In the genomic region with DNA sequence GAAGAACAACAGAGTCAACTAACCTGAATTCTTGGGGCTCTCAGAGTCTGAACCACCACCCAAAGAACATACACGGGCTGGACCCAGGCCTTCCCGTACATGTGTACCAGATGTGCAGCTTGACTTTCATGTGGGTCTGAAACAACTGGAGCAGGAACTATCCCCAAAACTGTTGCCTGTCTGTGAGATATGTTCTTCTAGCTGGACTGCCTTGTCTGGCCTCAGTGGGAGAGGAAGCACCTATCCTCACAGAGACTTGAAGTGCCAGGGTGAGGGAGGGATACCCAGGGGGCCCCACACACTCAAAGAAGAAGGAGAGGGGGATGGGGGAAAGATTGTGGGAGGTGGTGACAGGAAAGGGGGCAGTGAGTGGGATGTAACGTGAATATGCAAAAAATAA, we compare ENCODE assay signal across 33 mouse cellular contexts.
"Had no signal": no experiment of that assay in that cellular context is flagged by ENCODE, and none has a peak within 500 bp of the region (broad histone marks: within the 10 kb centered on the region; RNA-seq: fewer than 3 reads in every experiment).

No protein-coding gene starts in this region.

- DNase-seq: heart, postnatal 10 days; heart, postnatal 14 days; heart, postnatal 4 days; kidney, adult 11 months; kidney, adult 18-20 months; kidney, adult 2 months; kidney, adult 8-10 months; kidney, adult 9 months; kidney, postnatal 10 days; kidney, postnatal 14 days; kidney, postnatal 25 days; kidney, postnatal 36 days; kidney, postnatal 4 days; layer of hippocampus, adult 9-11 months; layer of hippocampus, postnatal 36 days had no signal

- H3K27ac ChIP-seq: heart, embryonic 13.5 days; heart, embryonic 15.5 days; hindbrain, embryonic 10.5 days; hindbrain, embryonic 12.5 days; hindbrain, embryonic 13.5 days; hindbrain, embryonic 14.5 days; hindbrain, embryonic 15.5 days; hindbrain, postnatal 0 days; intestine, embryonic 15.5 days; kidney, embryonic 15.5 days; kidney, postnatal 0 days; layer of hippocampus, adult 2 months; left cerebral cortex, adult 2 months had no signal

- H3K4me2 ChIP-seq: heart, embryonic 12.5 days; heart, embryonic 13.5 days; heart, embryonic 15.5 days; hindbrain, embryonic 12.5 days; hindbrain, embryonic 13.5 days; hindbrain, embryonic 14.5 days; hindbrain, embryonic 15.5 days; intestine, embryonic 15.5 days; kidney, embryonic 15.5 days had no signal

- H3K9ac ChIP-seq: heart, embryonic 12.5 days; heart, embryonic 13.5 days; heart, embryonic 15.5 days; hindbrain, embryonic 12.5 days; hindbrain, embryonic 13.5 days; hindbrain, embryonic 14.5 days; hindbrain, embryonic 15.5 days; intestine, embryonic 15.5 days; kidney, embryonic 15.5 days had no signal

- H3K4me1 ChIP-seq: heart, embryonic 12.5 days; heart, embryonic 13.5 days; heart, embryonic 15.5 days; hindbrain, embryonic 10.5 days; hindbrain, embryonic 12.5 days; hindbrain, embryonic 13.5 days; hindbrain, embryonic 15.5 days; intestine, embryonic 15.5 days; kidney, embryonic 15.5 days had no signal

- ATAC-seq: hindbrain, embryonic 16.5 days; hindbrain, postnatal 0 days; inflammation-experienced regulatory T-cells, adult 6 months; intestine, embryonic 15.5 days; intestine, embryonic 16.5 days; intestine, postnatal 0 days had no signal

- H3K27me3 ChIP-seq: heart, embryonic 12.5 days; heart, embryonic 13.5 days; heart, embryonic 15.5 days; hindbrain, embryonic 12.5 days; hindbrain, embryonic 13.5 days; hindbrain, embryonic 15.5 days; intestine, embryonic 15.5 days; kidney, embryonic 15.5 days had no signal

- H3K36me3 ChIP-seq: heart, embryonic 12.5 days; heart, embryonic 13.5 days; heart, embryonic 15.5 days; hindbrain, embryonic 10.5 days; hindbrain, embryonic 12.5 days; hindbrain, embryonic 13.5 days; hindbrain, embryonic 15.5 days; intestine, embryonic 15.5 days; kidney, embryonic 15.5 days had no signal

- H3K4me3 ChIP-seq: heart, embryonic 12.5 days; heart, embryonic 13.5 days; heart, embryonic 15.5 days; hindbrain, embryonic 10.5 days; hindbrain, embryonic 12.5 days; hindbrain, embryonic 13.5 days; hindbrain, embryonic 15.5 days; intestine, embryonic 15.5 days; kidney, embryonic 15.5 days; layer of hippocampus, adult 2 months; left cerebral cortex, adult 2 months had no signal

- H3K9me3 ChIP-seq: heart, embryonic 12.5 days; heart, embryonic 13.5 days; heart, embryonic 15.5 days; hindbrain, embryonic 10.5 days; hindbrain, embryonic 12.5 days; hindbrain, embryonic 13.5 days; hindbrain, embryonic 15.5 days; intestine, embryonic 15.5 days; kidney, embryonic 15.5 days had no signal
